29 mouse cellular contexts compared by ENCODE assay signal in the genomic region with DNA sequence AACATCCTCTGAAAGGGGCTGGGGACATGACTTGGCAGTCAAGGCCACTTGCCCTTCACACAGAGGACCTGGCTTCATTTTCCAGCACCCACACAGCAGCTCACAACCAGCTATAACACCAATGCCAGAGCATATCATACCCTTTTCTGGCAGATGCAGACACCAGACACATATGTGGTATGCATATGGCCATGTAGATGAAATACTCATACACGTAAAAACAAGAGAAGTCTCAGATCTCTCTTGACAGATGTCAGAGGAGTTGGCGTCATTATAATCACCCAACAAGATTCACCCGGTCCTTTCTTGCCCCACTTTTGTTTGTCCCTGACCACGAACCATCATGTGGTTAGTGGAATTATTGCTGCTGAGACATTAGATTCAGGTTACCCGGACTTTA. TPM values are rescaled to one million over a fixed set of nuclear protein-coding genes. Genes with fewer than 3 reads are reported as not detected.
A peak's percentile ranks its signal among the peaks of the same experiment; 100 is the strongest.
DNase-seq lines count a peak whose midpoint lies in the region; ATAC-seq and TF ChIP-seq lines count a peak whose summit lies in the region.
"Had no signal": no experiment of that assay in that cellular context is flagged by ENCODE, and none has a peak within 500 bp of the region (broad histone marks: within the 10 kb centered on the region; RNA-seq: fewer than 3 reads in every experiment).

No protein-coding gene starts in this region.

- TF ChIP-seq CTCF in forebrain, postnatal 0 days (IDR thresholded peaks at IDR 0.05; ENCODE audit: low read depth), result no peak
- TF ChIP-seq CTCF in midbrain, postnatal 0 days (IDR thresholded peaks at IDR 0.05), result no peak

- no peaks in the 10 kb centered on the region for H3K4me1 ChIP-seq in forebrain, postnatal 0 days (ENCODE audit: insufficient read depth)
- H3K4me1 ChIP-seq in forebrain, embryonic 12.5 days, result no peaks in the 10 kb centered on the region
- no peaks in the 10 kb centered on the region for H3K4me1 ChIP-seq in limb, embryonic 11.5 days (ENCODE audit: control insufficient read depth, insufficient read depth, low read length)
- H3K4me1 ChIP-seq in limb, embryonic 10.5 days, result peaks cover 18% of the 10 kb centered on the region
- H3K4me1 ChIP-seq in midbrain, postnatal 0 days (ENCODE audit: insufficient read depth, low read length), result no peaks in the 10 kb centered on the region
- no peaks in the 10 kb centered on the region for H3K4me1 ChIP-seq in midbrain, embryonic 10.5 days
- H3K4me1 ChIP-seq: heart, embryonic 10.5 days; heart, embryonic 15.5 days; hindbrain, embryonic 15.5 days; intestine, embryonic 15.5 days; megakaryocyte, embryonic 14.5 days had no signal

- WGBS in forebrain, postnatal 0 days, result 66% methylated on average over 5 of the region's 5 CpGs
- 63% methylated on average over 5 of the region's 5 CpGs for WGBS in forebrain, embryonic 12.5 days
- whole genome bisulfite sequencing in limb, embryonic 11.5 days, result 73% methylated on average over 5 of the region's 5 CpGs
- WGBS in limb, embryonic 10.5 days, result 74% methylated on average over 5 of the region's 5 CpGs
- WGBS in midbrain, postnatal 0 days, result 79% methylated on average over 5 of the region's 5 CpGs
- 55% methylated on average over 5 of the region's 5 CpGs for WGBS in midbrain, embryonic 10.5 days

- no peak overlapping the region for H3K27ac ChIP-seq in forebrain, postnatal 0 days (ENCODE audit: low read depth, low read length)
- H3K27ac ChIP-seq in forebrain, embryonic 12.5 days, result no peak overlapping the region
- H3K27ac ChIP-seq in limb, embryonic 11.5 days (replicated peaks; ENCODE audit: low read depth, low read length), result no peak overlapping the region
- H3K27ac ChIP-seq in limb, embryonic 10.5 days, result no peak overlapping the region
- H3K27ac ChIP-seq in midbrain, postnatal 0 days (ENCODE audit: low read depth, low read length), result no peak overlapping the region
- H3K27ac ChIP-seq in midbrain, embryonic 10.5 days (replicated peaks), result no peak overlapping the region
- H3K27ac ChIP-seq: heart, embryonic 10.5 days; heart, embryonic 15.5 days; hindbrain, embryonic 15.5 days; intestine, embryonic 15.5 days; kidney, postnatal 0 days; liver, embryonic 14.5 days had no signal

- peak; percentile 2 for DNase-seq in embryo, embryonic 10 days (ENCODE audit: low spot score)
- DNase-seq in embryo, embryonic 9.5 days (ENCODE audit: extremely low spot score), result no peak
- DNase-seq in forebrain, postnatal 0 days, result peak; percentile 62
- peak; percentile 6 for DNase-seq in limb, embryonic 11.5 days (ENCODE audit: low spot score)
- no peak for DNase-seq in limb, embryonic 10.5 days (ENCODE audit: low spot score)
- DNase-seq in midbrain, postnatal 0 days (ENCODE audit: low spot score), result peak; percentile 0
- DNase-seq in midbrain, embryonic 10.5 days (ENCODE audit: low spot score), result no peak
- DNase-seq: adrenal gland, adult 8-10 months; cerebellum, adult 2 months; cerebellum, postnatal 14 days; gastrocnemius, postnatal 14 days; heart, postnatal 36 days; kidney, adult 8-10 months; kidney, postnatal 4 days; left cerebral cortex, postnatal 4 days; liver; lung, postnatal 4 days; thymus, adult 2 months; thymus, postnatal 36 days had no signal

- H3K36me3 ChIP-seq in forebrain, postnatal 0 days (ENCODE audit: insufficient read depth), result no peaks in the 10 kb centered on the region
- no peaks in the 10 kb centered on the region for H3K36me3 ChIP-seq in forebrain, embryonic 12.5 days (replicated peaks)
- no peaks in the 10 kb centered on the region for H3K36me3 ChIP-seq in limb, embryonic 11.5 days (ENCODE audit: control insufficient read depth, insufficient read depth, low read length)
- H3K36me3 ChIP-seq in limb, embryonic 10.5 days, result no peaks in the 10 kb centered on the region
- no peaks in the 10 kb centered on the region for H3K36me3 ChIP-seq in midbrain, postnatal 0 days (ENCODE audit: insufficient read depth, low read length)
- H3K36me3 ChIP-seq in midbrain, embryonic 10.5 days, result no peaks in the 10 kb centered on the region
- H3K36me3 ChIP-seq: G1E; heart, embryonic 10.5 days; heart, embryonic 15.5 days; hindbrain, embryonic 15.5 days; intestine, embryonic 15.5 days had no signal

- no peak overlapping the region for H3K4me3 ChIP-seq in forebrain, postnatal 0 days (ENCODE audit: low read depth, low read length)
- H3K4me3 ChIP-seq in forebrain, embryonic 12.5 days (replicated peaks), result no peak overlapping the region
- no peak overlapping the region for H3K4me3 ChIP-seq in limb, embryonic 11.5 days (ENCODE audit: low read depth, low read length)
- no peak overlapping the region for H3K4me3 ChIP-seq in limb, embryonic 10.5 days
- no peak overlapping the region for H3K4me3 ChIP-seq in midbrain, postnatal 0 days (ENCODE audit: low read depth, low read length)
- no peak overlapping the region for H3K4me3 ChIP-seq in midbrain, embryonic 10.5 days
- H3K4me3 ChIP-seq: heart, embryonic 10.5 days; heart, embryonic 15.5 days; hindbrain, embryonic 15.5 days; intestine, embryonic 15.5 days; megakaryocyte, embryonic 14.5 days had no signal

- no peak overlapping the region for H3K9ac ChIP-seq in forebrain, postnatal 0 days
- H3K9ac ChIP-seq in forebrain, embryonic 12.5 days, result no peak overlapping the region
- no peak overlapping the region for H3K9ac ChIP-seq in limb, embryonic 11.5 days (ENCODE audit: low read length)
- H3K9ac ChIP-seq in midbrain, postnatal 0 days (replicated peaks; ENCODE audit: low read length, poor library complexity, severe bottlenecking), result no peak overlapping the region
- H3K9ac ChIP-seq: heart, embryonic 15.5 days; hindbrain, embryonic 15.5 days; intestine, embryonic 15.5 days; liver, embryonic 14.5 days had no signal

- H3K9me3 ChIP-seq in forebrain, postnatal 0 days (ENCODE audit: low read length), result no peaks in the 10 kb centered on the region
- H3K9me3 ChIP-seq in forebrain, embryonic 12.5 days, result no peaks in the 10 kb centered on the region
- no peaks in the 10 kb centered on the region for H3K9me3 ChIP-seq in limb, embryonic 11.5 days (ENCODE audit: control insufficient read depth, low read length)
- H3K9me3 ChIP-seq in limb, embryonic 10.5 days (replicated peaks), result no peaks in the 10 kb centered on the region
- no peaks in the 10 kb centered on the region for H3K9me3 ChIP-seq in midbrain, postnatal 0 days (ENCODE audit: low read length)
- H3K9me3 ChIP-seq in midbrain, embryonic 10.5 days (replicated peaks), result no peaks in the 10 kb centered on the region
- H3K9me3 ChIP-seq: heart, embryonic 10.5 days; heart, embryonic 15.5 days; hindbrain, embryonic 15.5 days; intestine, embryonic 15.5 days had no signal

- no peaks in the 10 kb centered on the region for H3K27me3 ChIP-seq in forebrain, postnatal 0 days (ENCODE audit: insufficient read depth, low read length)
- H3K27me3 ChIP-seq in forebrain, embryonic 12.5 days, result no peaks in the 10 kb centered on the region
- H3K27me3 ChIP-seq in limb, embryonic 11.5 days (ENCODE audit: control insufficient read depth, insufficient read depth, low read length), result no peaks in the 10 kb centered on the region
- 0 out of 2 replicates have a peak, but pooled peaks cover 4% of the 10 kb centered on the region for H3K27me3 ChIP-seq in limb, embryonic 10.5 days (ENCODE audit: low read depth, poor library complexity, severe bottlenecking)
- no peaks in the 10 kb centered on the region for H3K27me3 ChIP-seq in midbrain, postnatal 0 days (ENCODE audit: insufficient read depth, low read length)
- H3K27me3 ChIP-seq in midbrain, embryonic 10.5 days (ENCODE audit: low read depth, poor library complexity, severe bottlenecking), result no peaks in the 10 kb centered on the region
- H3K27me3 ChIP-seq: heart, embryonic 15.5 days; hindbrain, embryonic 15.5 days; intestine, embryonic 15.5 days; megakaryocyte, embryonic 14.5 days had no signal

- ATAC-seq in forebrain, postnatal 0 days, result no peak
- ATAC-seq in forebrain, embryonic 12.5 days (ENCODE audit: low FRiP score), result no peak
- ATAC-seq in limb, embryonic 11.5 days (ENCODE audit: insufficient number of reproducible peaks, low FRiP score, low TSS enrichment, low read depth), result no peak
- no peak for ATAC-seq in midbrain, postnatal 0 days (ENCODE audit: low FRiP score)
- ATAC-seq: intestine, embryonic 15.5 days had no signal

- no peak overlapping the region for H3K4me2 ChIP-seq in forebrain, postnatal 0 days (ENCODE audit: low read depth)
- H3K4me2 ChIP-seq in forebrain, embryonic 12.5 days, result no peak overlapping the region
- H3K4me2 ChIP-seq in limb, embryonic 11.5 days (ENCODE audit: low read depth, severe bottlenecking), result no peak overlapping the region
- H3K4me2 ChIP-seq in midbrain, postnatal 0 days (ENCODE audit: low read depth, low read length, poor library complexity, severe bottlenecking), result no peak overlapping the region
- H3K4me2 ChIP-seq: heart, embryonic 15.5 days; hindbrain, embryonic 15.5 days; intestine, embryonic 15.5 days had no signal

RNA-seq across cellular contexts. Expression of a gene that starts 47.0 kb away (rescaled TPM):
- total RNA-seq in forebrain, postnatal 0 days (2014; rRNA removed), result 8.9 and 9.2 TPM in 2 replicates
- 3.6 and 4.7 TPM in 2 replicates for polyA plus RNA-seq in forebrain, postnatal 0 days (2015; fragmentation: Nextera tagmentation; extraction: Ambion mirVana)
- 3.8 and 5.6 TPM in 2 replicates for polyA plus RNA-seq in forebrain, embryonic 12.5 days (2016; fragmentation: Nextera tagmentation; extraction: Ambion mirVana)
- 3.6 and 4.4 TPM in 2 replicates for polyA plus RNA-seq in limb, embryonic 11.5 days (2014; fragmentation: Nextera tagmentation; extraction: Ambion mirVana)
- 5.1 and 5.7 TPM in 2 replicates for polyA plus RNA-seq in limb, embryonic 10.5 days (2016; fragmentation: Nextera tagmentation; extraction: Ambion mirVana)
- 4.9 and 5.9 TPM in 2 replicates for total RNA-seq in midbrain, postnatal 0 days (2014; rRNA removed)
- polyA plus RNA-seq in midbrain, postnatal 0 days (2015; fragmentation: Nextera tagmentation; extraction: Ambion mirVana), result 3.0 and 3.2 TPM in 2 replicates
- 0.73 and 1.00 TPM in 2 replicates for polyA plus RNA-seq in midbrain, embryonic 10.5 days (2016; fragmentation: Nextera tagmentation; extraction: Ambion mirVana)
- total RNA-seq: granulocyte monocyte progenitor cell, adult 5-6 weeks; heart, postnatal 36 days had no signal
- polyA plus RNA-seq: G1E had no signal

Comparison
In these comparisons a context has a peak if more than half of its experiments do, and no peak if none do; other contexts are left out.
1. DNase-seq: peak in embryo, embryonic 10 days (single experiment), forebrain, postnatal 0 days (single experiment), limb, embryonic 11.5 days (single experiment) and midbrain, postnatal 0 days (single experiment); none in embryo, embryonic 9.5 days (single experiment), limb, embryonic 10.5 days (single experiment) and midbrain, embryonic 10.5 days (single experiment).